Mouse (Mus musculus) heart, adult 2 months (tissue): ENCODE results near the gene Notch1. TPM values are rescaled to one million over a fixed set of nuclear protein-coding genes. Genes with fewer than 3 reads are reported as not detected.

Experiments
- DNase-seq, 2 experiments: peaks; one replicate each; pipeline ENCODE4 v3.0.0; 2021
- H3K27ac ChIP-seq: fragments of 200-600 bp; 2 replicates; pipeline ENCODE4 v1.8.1; 2022
- H3K27me3 ChIP-seq: fragments of 200-500 bp; 2 replicates; pipeline ENCODE4 v1.6.1; 2012; ENCODE audit warnings: mild to moderate bottlenecking, low read length, inconsistent platforms, mixed read lengths; ENCODE audit not compliant: control insufficient read depth, insufficient read depth
- H3K36me3 ChIP-seq: fragments of 200-500 bp; 2 replicates; pipeline ENCODE4 v1.6.1; 2012; ENCODE audit warnings: low read length, inconsistent platforms; ENCODE audit not compliant: control insufficient read depth, insufficient read depth
- H3K4me1 ChIP-seq: fragments of 200-500 bp; 2 replicates; pipeline ENCODE4 v1.6.1; 2011; ENCODE audit warnings: low read length; ENCODE audit not compliant: control insufficient read depth, insufficient read depth
- H3K4me3 ChIP-seq: fragments of 200-600 bp; 2 replicates; pipeline ENCODE4 v1.8.1; 2022
- H3K79me2 ChIP-seq: fragments of 200-500 bp; replicated peaks from 2 replicates; pipeline ENCODE4 v1.6.1; 2012; ENCODE audit warnings: mild to moderate bottlenecking, inconsistent platforms, low read length, moderate library complexity, mixed read lengths; ENCODE audit not compliant: control insufficient read depth, insufficient read depth
- H3K9ac ChIP-seq: fragments of 200-500 bp; 2 replicates; pipeline ENCODE4 v1.6.1; 2012; ENCODE audit warnings: low read depth, mild to moderate bottlenecking, control low read depth, inconsistent platforms, low read length, mixed read lengths
- CTCF ChIP-seq: fragments of 200-600 bp; IDR thresholded peaks from 2 replicates; pipeline ENCODE4 v1.8.1; 2022; ENCODE audit warnings: antibody characterized with exemption, mild to moderate bottlenecking, moderate library complexity
- EP300 ChIP-seq: fragments of 200-500 bp; IDR thresholded peaks from 2 replicates; pipeline ENCODE4 v1.6.1; 2011; ENCODE audit warnings: low read depth, low read length, control low read depth; ENCODE audit not compliant: insufficient read depth
- POLR2A ChIP-seq: fragments of 200-500 bp; IDR thresholded peaks from 2 replicates; pipeline ENCODE4 v1.6.1; 2011; ENCODE audit warnings: mild to moderate bottlenecking, low read depth, low read length, control low read depth; ENCODE audit not compliant: insufficient read depth
- WGBS: fragments of 180-500 bp; shearing (Covaris S2); methylation state at CpG from one replicate; pipeline ENCODE4 v1.1.7; 2018; 5-methylcytosine and 5-hydroxymethylcytosine counted together
- intact Hi-C: fragments of 180-260 bp; cut with DNase I; formaldehyde crosslinking; loops from one replicate; pipeline ENCODE4 v1.15.1; 2025
- polyA plus RNA-seq: library from polyadenylated mRNA; depleted of rRNA; stranded (reverse); fragments of >200 nt; gene quantifications from 2 replicates; pipeline ENCODE4 v1.2.3, GENCODE M21; 2012
- total RNA-seq, 2 experiments: library from RNA; stranded (reverse); gene quantifications; 2 replicates each; pipeline ENCODE4 v1.2.3; 2021

Gene Notch1
- total and polyA plus RNA-seq, 3 experiments = 23.2 to 32.4 (median 31.6) TPM

DNA sequence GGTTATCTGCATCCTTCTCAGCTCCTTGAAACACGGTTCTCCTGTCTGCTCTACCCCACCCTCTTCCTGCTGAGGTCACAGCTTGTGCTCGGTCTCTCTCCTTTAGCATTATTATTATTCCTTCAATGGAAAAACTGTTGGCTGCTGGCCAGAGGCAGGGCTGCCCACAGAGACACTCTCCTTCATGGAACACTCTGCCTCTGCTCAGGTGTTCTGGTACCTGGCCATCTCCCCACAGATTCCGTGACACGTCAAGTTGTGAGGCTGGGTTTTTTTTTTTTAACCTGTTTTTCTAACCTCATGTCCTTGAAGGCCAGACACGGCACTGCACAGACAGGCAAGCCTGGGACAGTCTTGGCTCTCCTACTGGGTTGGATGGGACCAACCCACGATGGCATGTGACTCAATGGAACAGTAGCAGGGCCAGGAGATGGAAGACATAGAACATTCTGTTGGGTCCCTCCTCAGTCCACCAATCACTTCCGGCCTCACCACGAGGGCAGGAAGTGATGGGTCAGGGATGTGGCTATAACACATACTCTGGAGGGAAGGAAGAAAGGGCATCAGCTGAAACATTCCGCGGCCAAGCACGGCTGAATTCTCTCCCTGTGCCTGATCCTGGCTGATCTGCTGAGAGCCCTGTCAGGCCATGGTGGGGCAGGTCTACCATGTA, 18.5 kb downstream of the Notch1 start:
- H3K79me2 ChIP-seq = peaks cover 2% of the 10 kb centered on the region
- 0 out of 2 replicates have a peak overlapping the region, but pooled peaks have one; percentile 4 for H3K9ac ChIP-seq
- DNase-seq = peak; percentile 62 to 70
- H3K4me3 ChIP-seq = peak overlapping the region; percentile 31; the same call in 1 of the 2 replicates
- intact Hi-C loops = no loop called here
- H3K4me1 ChIP-seq = peaks cover 63% of the 10 kb centered on the region
- peak overlapping the region; percentile 97 for H3K27ac ChIP-seq
- H3K36me3 ChIP-seq = peaks cover 15% of the 10 kb centered on the region
- H3K27me3 ChIP-seq = no peaks in the 10 kb centered on the region
- 33% methylated on average over 11 of the region's 11 CpGs for WGBS
- TF ChIP-seq POLR2A = no peak
- no peak for TF ChIP-seq EP300

DNA sequence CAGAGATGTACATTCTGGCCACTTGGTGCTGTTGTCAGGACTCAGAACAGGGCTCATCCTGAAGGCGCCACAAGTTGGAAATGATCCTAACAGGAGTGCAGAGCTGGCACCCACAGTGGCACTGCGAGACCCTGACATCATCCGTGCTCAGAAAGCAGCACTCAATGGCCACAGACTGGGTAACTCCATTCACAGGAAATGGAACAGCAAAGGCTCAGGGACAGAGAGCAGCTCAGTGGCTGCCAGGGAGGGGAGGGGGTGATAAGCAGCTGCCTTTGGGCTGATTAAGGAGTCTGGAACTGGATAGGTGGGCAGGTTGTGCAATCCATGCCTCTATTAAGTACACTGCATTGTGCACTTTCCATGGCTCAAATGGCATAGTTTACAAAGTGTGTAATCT, 20.0 kb downstream of the Notch1 start:
- Histone ChIP-seq H3K9ac (no peak overlapping the region), H3K79me2 (peaks cover 3% of the 10 kb centered on the region), H3K36me3 (peaks cover 15% of the 10 kb centered on the region), H3K4me3 (no peak overlapping the region), H3K4me1 (peaks cover 68% of the 10 kb centered on the region), H3K27me3 (no peaks in the 10 kb centered on the region), H3K27ac (peak overlapping the region; percentile 97)
- no peak for DNase-seq
- TF ChIP-seq EP300 (no peak), CTCF (no peak)
- intact Hi-C loops = no loop called here
- WGBS = 45% methylated on average over 3 of the region's 3 CpGs

DNA sequence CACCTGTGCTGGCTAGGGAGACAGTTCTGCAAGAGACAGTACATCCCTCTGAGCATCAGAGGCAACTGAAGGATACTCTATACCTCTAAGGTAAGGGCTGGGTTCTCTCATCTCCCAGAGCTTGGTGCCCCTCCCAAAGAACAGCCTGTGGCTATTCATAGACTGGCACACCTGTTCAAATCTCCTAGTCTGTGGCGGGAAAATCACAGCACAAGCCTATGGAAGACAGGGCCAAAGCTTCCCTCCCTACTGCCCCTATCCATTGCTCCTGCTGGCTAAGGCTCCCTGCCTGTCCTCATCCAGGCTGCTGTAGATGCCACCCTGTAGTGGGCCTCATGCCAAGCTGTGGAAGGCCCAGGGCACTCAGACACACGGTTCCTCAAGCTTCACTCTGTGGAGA, 20.8 kb downstream of the Notch1 start:
- H3K79me2 ChIP-seq = peaks cover 1% of the 10 kb centered on the region
- no peak for DNase-seq
- H3K27me3 ChIP-seq = no peaks in the 10 kb centered on the region
- TF ChIP-seq POLR2A = no peak
- no peak for TF ChIP-seq CTCF
- no peak for TF ChIP-seq EP300
- peak overlapping the region; percentile 97 for H3K27ac ChIP-seq
- H3K36me3 ChIP-seq = peaks cover 15% of the 10 kb centered on the region
- no peak overlapping the region for H3K4me3 ChIP-seq
- H3K9ac ChIP-seq = no peak overlapping the region
- H3K4me1 ChIP-seq = peaks cover 69% of the 10 kb centered on the region
- WGBS = 58% methylated on average over 2 of the region's 2 CpGs
- intact Hi-C loops = no loop called here

DNA sequence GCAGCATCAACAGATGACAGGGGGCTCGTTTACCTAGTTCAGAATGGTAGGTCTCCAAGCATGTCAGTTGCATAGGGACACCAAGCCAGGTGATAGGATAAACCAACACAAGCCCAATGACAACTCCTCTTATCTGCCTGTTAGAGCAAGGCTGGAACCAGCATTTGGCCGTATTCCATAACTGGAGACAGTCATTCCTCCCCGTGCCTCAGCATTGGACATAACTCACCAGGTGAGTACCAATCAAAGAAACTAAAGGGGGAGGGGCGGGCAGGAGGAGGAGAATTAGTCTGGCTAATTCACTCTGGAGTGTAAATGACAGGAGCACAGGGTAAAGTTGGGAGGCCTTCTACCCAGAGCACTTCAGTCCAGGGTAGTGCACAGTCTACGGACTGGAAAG, 21.5 kb downstream of the Notch1 start:
- TF ChIP-seq CTCF = no peak
- peak overlapping the region; percentile 1; the same call in 1 of the 2 replicates for H3K4me3 ChIP-seq
- H3K4me1 ChIP-seq = peaks cover 70% of the 10 kb centered on the region
- peaks cover 15% of the 10 kb centered on the region for H3K36me3 ChIP-seq
- 48% methylated on average over 5 of the region's 5 CpGs for WGBS
- H3K9ac ChIP-seq = peak overlapping the region; percentile 4; the same call in 1 of the 2 replicates
- peak overlapping the region; percentile 97 for H3K27ac ChIP-seq
- no peak for DNase-seq
- intact Hi-C loops = no loop called here
- no peaks in the 10 kb centered on the region for H3K27me3 ChIP-seq
- H3K79me2 ChIP-seq = peaks cover 1% of the 10 kb centered on the region; the same call in 1 of the 2 replicates

DNA sequence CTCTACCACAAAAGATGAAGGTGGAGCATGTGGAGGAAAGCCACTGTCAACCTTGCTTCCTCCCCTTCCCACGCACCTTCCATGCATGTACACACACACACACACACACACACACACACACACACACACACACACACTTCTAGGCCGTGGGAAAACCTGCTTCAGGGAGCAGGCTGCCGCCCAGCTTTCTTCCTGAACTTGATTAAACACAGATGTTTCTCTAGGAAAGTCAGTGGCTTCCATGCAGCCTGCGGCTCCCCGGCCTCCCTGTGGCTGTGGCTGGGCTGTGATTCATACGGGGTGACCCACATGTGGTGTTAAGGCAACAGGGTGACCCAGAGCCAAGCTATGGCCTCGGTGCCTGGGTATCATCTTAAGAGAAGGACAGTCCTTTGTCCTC, 22.1 kb downstream of the Notch1 start:
- H3K4me1 ChIP-seq = peaks cover 70% of the 10 kb centered on the region
- H3K27me3 ChIP-seq = no peaks in the 10 kb centered on the region
- peak overlapping the region; percentile 1; the same call in 1 of the 2 replicates for H3K4me3 ChIP-seq
- 31% methylated on average over 7 of the region's 7 CpGs for WGBS
- H3K9ac ChIP-seq = peak overlapping the region; percentile 4
- H3K36me3 ChIP-seq = peaks cover 14% of the 10 kb centered on the region
- intact Hi-C loops = no loop called here
- DNase-seq = no peak
- TF ChIP-seq CTCF (no peak), POLR2A (no peak), EP300 (peak; percentile 73)
- peak overlapping the region; percentile 97 for H3K27ac ChIP-seq
- H3K79me2 ChIP-seq = peaks cover 1% of the 10 kb centered on the region; the same call in 1 of the 2 replicates

DNA sequence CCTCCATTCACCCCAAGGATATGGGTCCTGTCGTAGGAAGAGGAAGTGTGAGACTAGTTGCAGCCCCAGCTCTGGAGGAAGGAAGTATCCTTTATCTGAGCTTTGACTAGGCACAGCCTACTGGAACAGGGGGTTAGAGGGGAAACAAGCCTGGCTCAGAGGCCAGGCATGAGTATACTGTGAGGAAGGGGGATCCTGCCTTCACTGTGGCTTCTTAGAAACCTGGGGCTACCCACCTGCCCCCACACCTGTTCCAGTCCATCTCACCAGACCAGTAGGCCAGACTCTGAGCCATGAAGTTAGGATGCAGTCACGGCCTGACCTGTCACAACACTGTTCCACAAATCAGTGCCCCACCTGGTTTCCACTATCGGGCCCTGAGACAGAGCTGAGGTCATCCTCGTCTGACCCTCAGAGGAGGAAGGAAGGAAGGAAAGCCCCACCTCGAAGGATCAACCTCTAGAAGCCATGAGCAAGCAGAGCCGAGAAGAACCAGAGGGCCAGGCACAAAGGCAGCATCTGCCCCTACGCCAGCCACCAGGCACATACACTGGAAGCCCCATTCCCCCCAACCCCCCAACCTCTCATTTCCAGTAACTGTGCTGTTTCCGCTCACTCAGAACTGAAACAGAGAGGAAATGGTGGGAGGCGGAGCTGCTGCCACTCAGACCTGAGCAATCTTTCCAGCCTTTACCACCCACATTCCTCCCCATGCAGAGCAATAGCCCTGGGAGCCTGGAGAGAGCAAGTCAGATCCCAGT, 23.3 kb downstream of the Notch1 start:
- DNase-seq = peak in 1 of 2 experiments; percentile 65
- Histone ChIP-seq H3K4me3 (peak overlapping the region; percentile 42), H3K27ac (peak overlapping the region; percentile 89), H3K4me1 (peaks cover 72% of the 10 kb centered on the region), H3K27me3 (no peaks in the 10 kb centered on the region), H3K9ac (peak overlapping the region; percentile 7; the same call in 1 of the 2 replicates), H3K79me2 (peaks cover 4% of the 10 kb centered on the region), H3K36me3 (peaks cover 8% of the 10 kb centered on the region)
- 43% methylated on average over 9 of the region's 9 CpGs for WGBS
- intact Hi-C loops = loop anchor here (2.0 kb wide), 1 partner anchor 34 kb away; no protein-coding TSS in a partner anchor
- TF ChIP-seq EP300 = 0 out of 2 replicates have a peak, but pooled peaks have one; percentile 32
- TF ChIP-seq CTCF = no peak
